Mouse (Mus musculus) embryo, embryonic 11.5 days (tissue): ENCODE data around the gene Tox2.
A peak's percentile ranks its signal among the peaks of the same experiment; 100 is the strongest.

Source experiments
- DNase-seq: peaks from one replicate; pipeline ENCODE4 v3.0.0-alpha.2; 2012; ENCODE audit warnings: low read depth, low spot score

Tox2 gene

GRCm38 (mm10) chr2:163205262-163205647 is 2.3 kb downstream of the Tox2 start:
- no peak for DNase-seq

- no peak for DNase-seq
These were observed 3.0 kb downstream of the Tox2 start for GRCm38 (mm10) chr2:163205737-163206490.

- DNase-seq = no peak
These were observed 4.4 kb downstream of the Tox2 start for GRCm38 (mm10) chr2:163207315-163207714.

GRCm38 (mm10) chr2:163209139-163209538 is 6.2 kb downstream of the Tox2 start:
- no peak for DNase-seq

- DNase-seq = no peak
These were observed 10.2 kb downstream of the Tox2 start for GRCm38 (mm10) chr2:163213085-163213484.

GRCm38 (mm10) chr2:163218095-163218494 is 15.2 kb downstream of the Tox2 start:
- DNase-seq = no peak

GRCm38 (mm10) chr2:163218571-163218970 is 15.6 kb downstream of the Tox2 start:
- no peak for DNase-seq

GRCm38 (mm10) chr2:163219447-163219846 is 16.5 kb downstream of the Tox2 start:
- no peak for DNase-seq

GRCm38 (mm10) chr2:163220706-163221105 is 17.8 kb downstream of the Tox2 start:
- DNase-seq = no peak

- DNase-seq = no peak
These were observed 22.4 kb downstream of the Tox2 start for GRCm38 (mm10) chr2:163225302-163225701.

GRCm38 (mm10) chr2:163229050-163229449 is 26.1 kb downstream of the Tox2 start:
- no peak for DNase-seq

GRCm38 (mm10) chr2:163231781-163232534 is 29.0 kb downstream of the Tox2 start:
- DNase-seq = no peak

- no peak for DNase-seq
These were observed 30.7 kb downstream of the Tox2 start for GRCm38 (mm10) chr2:163233666-163234065.

GRCm38 (mm10) chr2:163236057-163236456 is 33.1 kb downstream of the Tox2 start:
- peak; percentile 7 for DNase-seq

GRCm38 (mm10) chr2:163237999-163238529 is 35.1 kb downstream of the Tox2 start:
- DNase-seq = no peak

- no peak for DNase-seq
These were observed 37.0 kb downstream of the Tox2 start for GRCm38 (mm10) chr2:163239945-163240344.

GRCm38 (mm10) chr2:163241867-163242266 is 38.9 kb downstream of the Tox2 start:
- DNase-seq = no peak

- no peak for DNase-seq
These were observed 41.3 kb downstream of the Tox2 start for GRCm38 (mm10) chr2:163243917-163244852.

GRCm38 (mm10) chr2:163248912-163249311 is 46.0 kb downstream of the Tox2 start:
- DNase-seq = no peak

- no peak for DNase-seq
These were observed 49.7 kb downstream of the Tox2 start for GRCm38 (mm10) chr2:163252645-163253044.

GRCm38 (mm10) chr2:163253248-163254099 is 50.5 kb downstream of the Tox2 start:
- no peak for DNase-seq
